Mouse (Mus musculus): Measurements from ENCODE around the gene Ncor1.
"Not testable (repeated sequence)": the region's sequence is repeated elsewhere in the genome, so short reads cannot be mapped to it uniquely, and the experiment has no call there.

Ncor1 gene

GRCm38 (mm10) chr11:62458276-62458724 lies at the start of gene Ncor1, which contains the start of gene Pigl:
Gene Ncor1 (minus strand): TSS chr11:62458541.
Gene Pigl (plus strand): TSS chr11:62458460.
- peak; percentile 77 for DNase-seq (ENCODE audit: low spot score)

- no peak for DNase-seq (ENCODE audit: low spot score)
Observed at GRCm38 (mm10) chr11:62507683-62508082, 49.3 kb upstream of the Ncor1 start.

GRCm38 (mm10) chr11:62500529-62500928 lies 42.2 kb upstream of the Ncor1 start:
- DNase-seq (ENCODE audit: low spot score), result no peak

- DNase-seq (ENCODE audit: low spot score), result no peak
Observed at GRCm38 (mm10) chr11:62498802-62499201, 40.5 kb upstream of the Ncor1 start.

- DNase-seq (ENCODE audit: low spot score), result no peak
Observed at GRCm38 (mm10) chr11:62497181-62497580, 38.8 kb upstream of the Ncor1 start.

- DNase-seq (ENCODE audit: low spot score), result peak; percentile 33
Observed at GRCm38 (mm10) chr11:62496151-62496715, 37.9 kb upstream of the Ncor1 start.

- peak; percentile 23 for DNase-seq (ENCODE audit: low spot score)
Observed at GRCm38 (mm10) chr11:62495276-62495801, 37.0 kb upstream of the Ncor1 start.

GRCm38 (mm10) chr11:62494754-62495275 lies 36.5 kb upstream of the Ncor1 start:
- DNase-seq (ENCODE audit: low spot score), result peak; percentile 21

- no peak for DNase-seq (ENCODE audit: low spot score)
Observed at GRCm38 (mm10) chr11:62493701-62494100, 35.4 kb upstream of the Ncor1 start.

- DNase-seq (ENCODE audit: low spot score), result no peak
Observed at GRCm38 (mm10) chr11:62487540-62488350, 29.4 kb upstream of the Ncor1 start.

GRCm38 (mm10) chr11:62486949-62487348 lies 28.6 kb upstream of the Ncor1 start:
- DNase-seq (ENCODE audit: low spot score), result no peak

- DNase-seq (ENCODE audit: low spot score), result no peak
Observed at GRCm38 (mm10) chr11:62479581-62479980, 21.2 kb upstream of the Ncor1 start.

- no peak for DNase-seq (ENCODE audit: low spot score)
Observed at GRCm38 (mm10) chr11:62478931-62479330, 20.6 kb upstream of the Ncor1 start.

GRCm38 (mm10) chr11:62476156-62476555 lies 17.8 kb upstream of the Ncor1 start:
- no peak for DNase-seq (ENCODE audit: low spot score)

- DNase-seq (ENCODE audit: low spot score), result no peak
Observed at GRCm38 (mm10) chr11:62473516-62473915, 15.2 kb upstream of the Ncor1 start.

GRCm38 (mm10) chr11:62470451-62470850 lies 12.1 kb upstream of the Ncor1 start:
- DNase-seq (ENCODE audit: low spot score), result no peak

GRCm38 (mm10) chr11:62467289-62467688 lies 8.9 kb upstream of the Ncor1 start:
- not testable (repeated sequence) for DNase-seq (ENCODE audit: low spot score)

GRCm38 (mm10) chr11:62466546-62466945 lies 8.2 kb upstream of the Ncor1 start:
- no peak for DNase-seq (ENCODE audit: low spot score)

GRCm38 (mm10) chr11:62465849-62466248 lies 7.5 kb upstream of the Ncor1 start:
- no peak for DNase-seq (ENCODE audit: low spot score)

- no peak for DNase-seq (ENCODE audit: low spot score)
Observed at GRCm38 (mm10) chr11:62464696-62465095, 6.4 kb upstream of the Ncor1 start.

- no peak for DNase-seq (ENCODE audit: low spot score)
Observed at GRCm38 (mm10) chr11:62463225-62463915, 5.0 kb upstream of the Ncor1 start.

GRCm38 (mm10) chr11:62462529-62462928 lies 4.2 kb upstream of the Ncor1 start:
- not testable (repeated sequence) for DNase-seq (ENCODE audit: low spot score)
